Mouse (Mus musculus) gastrocnemius, postnatal 14 days (tissue): ENCODE results near the gene Ophn1. TPM values are rescaled to one million over a fixed set of nuclear protein-coding genes. Genes with fewer than 3 reads are reported as not detected.

Experiments
- DNase-seq: peaks from one replicate; pipeline ENCODE4 v3.0.0; 2021; ENCODE audit warnings: mixed read lengths
- intact Hi-C: fragments of 180-260 bp; cut with DNase I; formaldehyde crosslinking; loops from one replicate; pipeline ENCODE4 v1.15.1; 2025; ENCODE audit warnings: low total_unique reads
- microRNA-seq, 2 experiments: library from miRNA; unstranded; fragments of <30 nt; microRNA quantifications; one replicate each; pipeline ENCODE4 v1.2.0; 2021
- total RNA-seq, 2 experiments: library from RNA; stranded (reverse); gene quantifications; 2 replicates each; pipeline ENCODE4 v1.2.3; 2021

Gene Ophn1
- total RNA-seq, 2 experiments from 2014 or later: 4.5 to 4.8 TPM

DNA sequence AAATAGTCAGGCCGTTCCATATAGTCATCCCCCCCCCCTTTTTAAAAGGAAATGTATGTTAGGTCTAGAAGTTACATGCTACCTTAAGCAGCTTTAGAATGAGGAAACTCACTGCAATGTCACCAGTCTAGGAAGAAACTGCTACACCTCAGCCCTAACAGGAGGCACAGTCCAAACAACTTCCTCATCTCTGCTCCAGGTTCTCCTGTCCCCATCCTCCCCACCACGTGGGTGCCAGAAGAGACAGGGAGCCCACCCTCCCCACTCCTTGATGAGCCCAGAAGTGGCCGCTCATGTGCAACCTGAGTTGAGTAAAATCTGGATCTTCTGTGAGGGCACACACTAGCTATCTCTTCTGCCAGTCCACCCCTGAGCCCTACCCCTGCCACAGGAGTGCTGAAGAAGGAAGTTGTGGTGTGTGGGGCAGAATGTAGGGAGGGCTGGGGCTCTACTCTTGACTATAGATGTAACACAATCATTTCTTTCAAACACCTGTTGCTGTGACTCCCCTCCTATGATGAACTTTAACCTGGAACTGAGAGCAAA lies 376.4 kb downstream of the Ophn1 start:
- intact Hi-C loops: no loop called here
- DNase-seq: peak; percentile 3

Small RNA genes within 50 kb of the gene (microRNA-seq; reads per million reads assigned to microRNA genes)
- 0 reads per million in 2 experiments for gene Gm27554

Other genes starting within 250 kb of the Ophn1 start
- gene Yipf6, start 45.3 kb upstream of the Ophn1 start, total RNA-seq: 10 to 100 TPM; 12.6 to 15.0 TPM
- gene Stard8, start 112.2 kb upstream of the Ophn1 start, total RNA-seq: 10 to 100 TPM; 25.3 TPM
- 1 to 10 TPM; 8.4 to 9.8 TPM for gene Efnb1, start 245.1 kb upstream of the Ophn1 start, total RNA-seq